Mouse (Mus musculus) embryonic facial prominence, embryonic 14.5 days (tissue): ENCODE results near the gene Pex10. TPM values are rescaled to one million over a fixed set of nuclear protein-coding genes. Genes with fewer than 3 reads are reported as not detected.
"Not testable (repeated sequence)": the region's sequence is repeated elsewhere in the genome, so short reads cannot be mapped to it uniquely, and the experiment has no call there.

ENCODE experiments used
- ATAC-seq: fragments of 200-750 bp; cut with Nextera tagmentation; 2 replicates; pipeline ENCODE4 v1.8.0; 2017; ENCODE audit warnings: low read depth, moderate number of reproducible peaks, moderate TSS enrichment
- DNase-seq: peaks from one replicate; pipeline ENCODE4 v3.0.0-alpha.2; 2015; ENCODE audit warnings: low spot score
- H3K27ac ChIP-seq: fragments of 300-500 bp; sonication (generic); replicated peaks from 2 replicates; pipeline ENCODE4 v1.5.1; 2014; ENCODE audit warnings: low read depth, mild to moderate bottlenecking, low read length, moderate library complexity
- H3K27me3 ChIP-seq: fragments of 300-500 bp; sonication (generic); replicated peaks from 2 replicates; pipeline ENCODE4 v1.6.1; 2014; ENCODE audit warnings: low read length; ENCODE audit not compliant: control insufficient read depth, insufficient read depth
- H3K36me3 ChIP-seq: fragments of 300-500 bp; sonication (generic); 2 replicates; pipeline ENCODE4 v1.6.1; 2014; ENCODE audit warnings: low read length, mixed read lengths; ENCODE audit not compliant: control insufficient read depth, insufficient read depth
- H3K4me1 ChIP-seq: fragments of 300-500 bp; sonication (generic); 2 replicates; pipeline ENCODE4 v1.6.1; 2014; ENCODE audit warnings: antibody characterized with exemption, low read length; ENCODE audit not compliant: control insufficient read depth, insufficient read depth
- H3K4me2 ChIP-seq: fragments of 300-500 bp; sonication (generic); 2 replicates; pipeline ENCODE4 v1.6.1; 2014; ENCODE audit warnings: low read depth, mild to moderate bottlenecking, low read length, moderate library complexity, mixed read lengths
- H3K4me3 ChIP-seq: fragments of 300-500 bp; sonication (generic); 2 replicates; pipeline ENCODE4 v1.5.1; 2014; ENCODE audit warnings: low read depth, mild to moderate bottlenecking, low read length
- H3K9ac ChIP-seq: fragments of 300-500 bp; sonication (generic); 2 replicates; pipeline ENCODE4 v1.6.1; 2014; ENCODE audit warnings: low read depth, mild to moderate bottlenecking, low read length, moderate library complexity, mixed read lengths
- H3K9me3 ChIP-seq: fragments of 300-500 bp; sonication (generic); 2 replicates; pipeline ENCODE4 v1.6.1; 2016; ENCODE audit warnings: low read length; ENCODE audit not compliant: control insufficient read depth
- WGBS: fragments of 180-500 bp; shearing (Covaris S2); extraction: QIAGEN DNeasy Blood & Tissue Kit; methylation state at CpG from one replicate; pipeline ENCODE4 v1.1.7; 2014; 5-methylcytosine and 5-hydroxymethylcytosine counted together
- polyA plus RNA-seq: library from polyadenylated mRNA; unstranded; fragments of >200 nt; fragmentation: Nextera tagmentation; extraction: Ambion mirVana; gene quantifications from 2 replicates; pipeline ENCODE4 v1.2.1, GENCODE M21; 2014

Pex10 gene
- polyA plus RNA-seq, 1 experiment from 2014 or later, result 7.3 TPM

DNA sequence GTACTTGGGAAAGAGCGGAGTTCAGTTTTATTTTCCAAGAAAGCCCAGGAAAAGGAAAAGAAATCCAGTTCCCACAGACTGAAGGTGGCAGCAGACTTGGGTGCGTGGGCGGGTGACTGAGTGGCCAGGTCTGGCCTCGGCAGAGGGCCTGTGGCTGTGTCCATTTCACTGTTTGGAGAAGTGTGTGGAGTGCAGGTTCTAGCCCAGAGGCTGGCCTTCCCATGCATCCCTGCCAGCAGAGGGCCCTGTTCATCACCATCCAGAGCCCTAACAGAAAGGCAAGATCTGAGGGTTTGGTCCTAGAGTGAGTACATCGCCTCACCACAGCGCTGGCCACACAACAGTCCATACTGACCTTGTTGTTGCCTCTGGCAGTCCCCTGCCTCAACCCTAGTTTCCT is 2.4 kb downstream of the Pex10 start:
- WGBS, result 90% methylated on average over 6 of the region's 6 CpGs
- Histone ChIP-seq H3K9me3 (no peaks in the 10 kb centered on the region), H3K4me3 (no peak overlapping the region), H3K36me3 (peaks cover 59% of the 10 kb centered on the region), H3K4me2 (no peak overlapping the region), H3K4me1 (peaks cover 10% of the 10 kb centered on the region), H3K27me3 (no peaks in the 10 kb centered on the region), H3K9ac (no peak overlapping the region), H3K27ac (no peak overlapping the region)
- ATAC-seq, result no peak
- DNase-seq, result no peak

DNA sequence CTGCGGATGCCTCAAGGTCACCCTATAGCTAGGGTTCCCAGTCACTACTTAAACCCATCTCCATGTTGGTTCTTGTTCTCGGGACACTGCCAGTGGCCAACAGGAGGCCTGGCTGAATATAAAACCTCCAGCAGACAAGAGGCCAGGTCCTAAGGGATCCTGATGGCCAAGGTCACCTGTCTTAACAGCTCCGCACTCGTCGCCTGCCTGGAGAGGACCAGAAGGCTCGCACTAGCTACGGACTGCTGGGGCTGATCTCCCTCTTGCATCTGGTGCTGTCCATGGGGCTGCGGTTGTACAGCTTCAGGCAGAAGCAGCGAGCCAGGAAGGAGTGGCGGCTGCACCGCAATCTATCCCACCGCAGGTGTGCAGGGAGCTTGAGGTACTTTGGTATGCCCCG is 3.4 kb downstream of the Pex10 start:
- H3K9me3 ChIP-seq, result no peaks in the 10 kb centered on the region
- WGBS, result 86% methylated on average over 13 of the region's 13 CpGs

DNA sequence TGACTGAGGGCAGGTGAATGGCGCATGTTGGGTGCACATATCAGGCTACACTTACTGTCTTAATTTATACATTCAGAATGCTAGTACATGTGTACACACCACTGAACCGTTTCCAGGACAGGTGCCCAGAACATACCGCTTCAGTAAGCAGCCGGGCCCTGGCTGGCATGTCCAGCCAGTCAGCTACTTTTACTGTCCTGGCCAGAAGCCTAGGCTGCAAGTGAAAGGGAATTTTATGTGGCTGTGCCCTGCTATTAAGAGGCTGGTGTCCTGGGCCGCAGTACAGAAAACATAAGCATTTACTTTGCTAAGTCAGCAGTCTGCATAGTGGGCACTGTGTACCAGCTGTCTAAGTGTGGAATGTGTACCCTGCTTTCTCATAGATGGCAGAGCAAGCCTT is 4.1 kb downstream of the Pex10 start:
- WGBS, result 90% methylated on average over 5 of the region's 5 CpGs
- no peaks in the 10 kb centered on the region for H3K27me3 ChIP-seq

More for the DNA sequence above, 3.4 kb downstream of the Pex10 start:
- H3K27ac ChIP-seq, result no peak overlapping the region
- no peak for ATAC-seq
- H3K27me3 ChIP-seq, result no peaks in the 10 kb centered on the region
- no peak overlapping the region for H3K9ac ChIP-seq
- H3K4me1 ChIP-seq, result peaks cover 10% of the 10 kb centered on the region
- no peak overlapping the region for H3K4me2 ChIP-seq
- no peak for DNase-seq
- peaks cover 69% of the 10 kb centered on the region for H3K36me3 ChIP-seq
- H3K4me3 ChIP-seq, result no peak overlapping the region

DNA sequence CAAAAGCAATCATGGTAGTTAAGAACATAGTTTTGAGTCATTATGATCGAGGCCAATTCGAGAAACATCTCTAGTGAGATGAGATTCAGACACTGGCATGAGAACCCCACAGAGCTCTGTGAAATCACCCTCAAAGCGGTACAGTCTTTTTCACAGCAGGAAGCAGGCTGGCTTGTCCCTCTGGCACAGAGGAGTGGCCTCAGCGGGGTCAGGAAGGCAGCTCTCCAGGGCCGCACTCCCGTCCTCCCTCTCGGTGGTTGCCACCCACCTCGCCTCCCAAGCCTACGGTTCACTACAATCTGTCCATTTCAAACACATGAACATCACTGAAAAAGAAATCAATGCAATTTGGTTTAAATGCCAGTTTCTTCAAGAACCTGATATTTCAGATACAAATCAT is 7.6 kb downstream of the Pex10 start:
- Histone ChIP-seq H3K27ac (no peak overlapping the region), H3K9me3 (no peaks in the 10 kb centered on the region), H3K27me3 (no peaks in the 10 kb centered on the region), H3K4me3 (no peak overlapping the region), H3K9ac (no peak overlapping the region), H3K36me3 (peaks cover 96% of the 10 kb centered on the region), H3K4me1 (no peaks in the 10 kb centered on the region), H3K4me2 (no peak overlapping the region)
- 76% methylated on average over 9 of the region's 9 CpGs for WGBS
- ATAC-seq, result no peak
- no peak for DNase-seq

More for the DNA sequence above, 4.1 kb downstream of the Pex10 start:
- ATAC-seq (no peak), DNase-seq (no peak)
- Histone ChIP-seq H3K36me3 (peaks cover 76% of the 10 kb centered on the region), H3K4me3 (no peak overlapping the region), H3K27ac (no peak overlapping the region), H3K9ac (no peak overlapping the region), H3K4me1 (peaks cover 10% of the 10 kb centered on the region), H3K9me3 (no peaks in the 10 kb centered on the region), H3K4me2 (no peak overlapping the region)

DNA sequence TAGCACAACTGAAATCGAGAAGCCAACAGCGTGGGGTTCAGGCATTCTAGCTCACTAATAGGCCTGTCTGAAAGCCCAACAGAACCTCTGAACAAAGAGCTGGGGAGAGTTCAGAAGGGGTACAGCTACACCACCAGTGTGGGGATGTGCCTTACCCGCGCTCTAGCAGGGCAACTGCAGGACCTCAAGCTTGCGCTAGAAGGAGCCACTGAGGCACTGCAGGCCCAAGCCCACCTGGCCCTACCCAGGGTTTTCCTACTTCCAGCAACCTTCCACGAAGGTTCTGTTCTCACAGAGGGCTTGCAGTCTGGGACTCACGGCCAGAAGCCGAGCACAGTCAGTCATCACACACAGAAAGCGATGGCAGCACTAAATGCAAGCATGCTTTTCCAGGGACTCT is 8.3 kb downstream of the Pex10 start:
- no peak overlapping the region for H3K4me2 ChIP-seq
- no peak overlapping the region for H3K9ac ChIP-seq
- peaks cover 97% of the 10 kb centered on the region for H3K36me3 ChIP-seq
- ATAC-seq (no peak), DNase-seq (no peak)
- no peaks in the 10 kb centered on the region for H3K4me1 ChIP-seq
- 87% methylated on average over 8 of the region's 9 CpGs for WGBS
- H3K27me3 ChIP-seq, result no peaks in the 10 kb centered on the region
- H3K27ac ChIP-seq, result no peak overlapping the region
- H3K4me3 ChIP-seq, result no peak overlapping the region
- no peaks in the 10 kb centered on the region for H3K9me3 ChIP-seq

DNA sequence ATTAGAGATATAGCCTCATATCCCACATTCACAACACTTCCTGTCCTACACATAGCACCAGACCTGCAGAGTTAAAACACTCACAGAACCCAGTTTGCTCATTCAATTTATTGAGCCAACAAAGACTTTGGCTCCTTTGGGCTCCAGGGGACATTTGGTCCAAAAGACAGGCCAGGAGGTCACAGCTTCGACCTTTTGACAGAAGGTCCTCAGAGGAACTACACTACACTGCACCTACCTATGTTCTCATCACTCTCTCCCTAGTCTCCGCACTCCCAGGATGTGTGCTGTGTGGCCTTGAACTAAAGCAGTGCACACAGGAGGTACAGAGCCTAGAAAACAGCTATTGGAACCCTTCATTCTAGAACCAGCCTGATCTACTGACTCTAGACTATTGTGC is 9.0 kb downstream of the Pex10 start:
- Histone ChIP-seq H3K4me1 (no peaks in the 10 kb centered on the region), H3K9ac (no peak overlapping the region), H3K27ac (no peak overlapping the region), H3K4me3 (no peak overlapping the region), H3K27me3 (no peaks in the 10 kb centered on the region), H3K9me3 (no peaks in the 10 kb centered on the region), H3K36me3 (peaks cover 97% of the 10 kb centered on the region), H3K4me2 (no peak overlapping the region)
- DNase-seq (no peak), ATAC-seq (no peak)
- 95% methylated on average over 2 of the region's 2 CpGs for WGBS

- Histone ChIP-seq H3K4me2 (no peak overlapping the region), H3K27me3 (no peaks in the 10 kb centered on the region), H3K4me1 (no peaks in the 10 kb centered on the region), H3K9ac (no peak overlapping the region), H3K9me3 (no peaks in the 10 kb centered on the region), H3K27ac (no peak overlapping the region), H3K36me3 (peaks cover 95% of the 10 kb centered on the region), H3K4me3 (no peak overlapping the region)
- 76% methylated on average over 9 of the region's 9 CpGs for WGBS
- ATAC-seq (no peak), DNase-seq (no peak)
Measured at GRCm38 (mm10) chr4:155076677-155077076, 9.9 kb downstream of the Pex10 start.

GRCm38 (mm10) chr4:155078808-155079207 is 12.0 kb downstream of the Pex10 start:
- H3K9ac ChIP-seq, H3K4me2 ChIP-seq, H3K4me3 ChIP-seq, H3K4me1 ChIP-seq, ATAC-seq, DNase-seq, H3K9me3 ChIP-seq, H3K27me3 ChIP-seq, H3K27ac ChIP-seq: not testable (repeated sequence)
- WGBS, result 89% methylated on average over 10 of the region's 10 CpGs
- H3K36me3 ChIP-seq, result peaks cover 83% of the 10 kb centered on the region

- no peak overlapping the region for H3K4me3 ChIP-seq
- no peak overlapping the region; the same call in 1 of the 2 replicates for H3K27ac ChIP-seq
- 75% methylated on average over 6 of the region's 6 CpGs for WGBS
- no peaks in the 10 kb centered on the region; the same call in 1 of the 2 replicates for H3K4me1 ChIP-seq
- DNase-seq (peak; percentile 41), ATAC-seq (no peak)
- no peaks in the 10 kb centered on the region for H3K27me3 ChIP-seq
- no peaks in the 10 kb centered on the region for H3K9me3 ChIP-seq
- H3K4me2 ChIP-seq, result no peak overlapping the region
- no peak overlapping the region for H3K9ac ChIP-seq
- H3K36me3 ChIP-seq, result peaks cover 75% of the 10 kb centered on the region
Measured at GRCm38 (mm10) chr4:155079666-155080065, 12.8 kb downstream of the Pex10 start.
